Mouse (Mus musculus) B cell, adult 2 months (primary cell): ENCODE measurements at regions not wholly inside any gene's neighbourhood (a gene's known extent, or its start where the extent isn't known, plus 50 kb on each side); places are given as distances from the start of the nearest gene placed in this dataset.

Experiments used
- DNase-seq, 2 experiments: peaks; one replicate each; pipeline ENCODE4 v3.0.0; 2022

DNA sequence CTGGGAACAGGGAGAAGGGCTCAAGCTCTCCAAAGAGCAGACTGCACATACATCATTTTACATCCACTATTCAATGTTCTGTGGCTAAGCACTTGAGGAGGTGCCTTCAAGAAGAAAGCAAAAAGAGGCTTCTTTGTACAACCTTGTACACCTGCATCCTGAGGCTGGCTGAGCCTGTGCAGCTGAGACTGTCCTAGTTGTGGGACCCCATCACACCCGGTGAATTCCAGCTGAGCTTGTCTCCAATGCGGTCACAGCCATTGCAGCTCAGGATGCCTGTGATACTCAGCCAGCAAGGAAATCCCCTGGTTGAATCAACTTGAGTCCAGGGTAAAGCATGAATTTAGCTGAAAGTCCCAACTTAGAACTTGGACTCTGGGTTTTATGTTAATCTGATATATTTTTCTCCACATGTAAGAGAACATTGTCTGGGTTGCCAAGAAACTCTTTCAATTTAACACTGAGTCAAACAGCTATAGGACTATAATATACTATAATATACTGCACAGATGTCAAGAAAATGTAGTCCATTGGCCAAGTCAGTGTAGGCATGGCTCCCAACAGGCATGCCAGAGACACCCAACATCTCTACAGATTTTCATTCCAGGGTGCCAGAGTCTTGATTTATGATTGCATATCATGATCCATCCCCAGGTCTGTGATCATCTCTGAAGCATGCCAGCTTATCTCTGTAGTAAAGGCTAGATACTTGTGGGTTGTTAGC, 599.2 kb downstream of the Pard3 start:
- no peak for DNase-seq

- DNase-seq = no peak
Observed at GRCm38 (mm10) chr8:127666606-127667005, 602.9 kb downstream of the Pard3 start.

DNA sequence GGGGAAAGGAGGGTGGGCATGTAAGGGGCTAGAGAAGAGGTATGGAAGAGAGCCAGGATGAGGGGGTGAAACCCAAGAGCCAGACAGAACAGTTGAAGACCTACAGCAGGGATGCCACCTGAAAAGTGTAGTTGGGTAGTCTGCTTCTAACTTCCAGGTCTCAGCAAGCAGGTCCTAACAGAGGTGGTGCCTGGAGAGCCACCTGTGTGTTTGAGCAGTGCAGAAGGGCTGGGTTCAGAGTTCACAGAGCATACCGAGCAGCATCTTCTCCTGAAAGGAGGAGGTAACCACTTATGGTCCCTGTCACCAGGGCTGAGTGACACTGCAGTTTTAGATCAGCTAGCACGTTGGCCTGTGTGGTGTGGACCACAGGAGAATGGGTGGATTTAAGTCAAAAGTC, 605.3 kb downstream of the Pard3 start:
- no peak for DNase-seq

GRCm38 (mm10) chr8:127674063-127674462, 610.4 kb downstream of the Pard3 start:
- no peak for DNase-seq

DNA sequence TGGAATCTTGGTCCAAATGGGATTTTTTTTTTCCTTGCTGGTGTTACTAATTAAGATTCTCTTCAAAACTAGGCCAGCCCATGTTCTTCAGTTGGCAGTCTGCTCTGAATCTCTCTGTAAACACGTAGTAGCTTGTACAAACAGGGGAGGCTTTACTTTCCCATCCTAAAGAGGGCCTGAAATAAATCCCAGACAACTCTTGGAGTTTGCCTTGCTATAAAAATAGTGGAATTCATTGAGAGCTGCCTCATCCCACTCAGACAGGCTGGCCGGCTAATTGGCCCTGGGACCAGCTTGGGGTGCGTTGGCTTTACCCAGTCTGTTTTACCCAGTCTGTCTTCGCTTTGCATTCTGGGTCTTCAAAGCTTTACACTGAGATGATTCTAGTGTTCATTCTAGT, 611.7 kb downstream of the Pard3 start:
- no peak for DNase-seq

GRCm38 (mm10) chr8:127680205-127680604, 616.5 kb downstream of the Pard3 start:
- DNase-seq = no peak

- no peak for DNase-seq
Observed at GRCm38 (mm10) chr8:127684213-127684612, 620.5 kb downstream of the Pard3 start.

DNA sequence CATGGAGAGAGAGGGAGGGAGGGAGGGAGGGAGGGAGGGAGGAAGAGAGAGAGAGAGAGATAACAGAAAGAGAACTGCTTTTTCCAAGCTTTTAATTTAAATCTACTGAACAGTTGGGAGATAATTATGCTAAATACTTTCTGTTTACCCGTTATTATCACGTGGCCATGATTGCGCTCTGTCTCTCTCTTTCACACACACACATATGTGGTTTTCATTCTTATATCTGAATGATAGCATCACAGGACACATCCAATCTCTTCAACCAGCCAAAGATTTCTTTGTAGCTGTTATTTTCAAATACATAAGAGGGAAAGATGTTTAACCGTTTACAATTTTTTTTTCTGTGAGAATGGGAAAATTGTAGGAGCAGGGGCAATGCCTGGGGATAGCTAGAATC, 627.1 kb downstream of the Pard3 start:
- DNase-seq = no peak

DNA sequence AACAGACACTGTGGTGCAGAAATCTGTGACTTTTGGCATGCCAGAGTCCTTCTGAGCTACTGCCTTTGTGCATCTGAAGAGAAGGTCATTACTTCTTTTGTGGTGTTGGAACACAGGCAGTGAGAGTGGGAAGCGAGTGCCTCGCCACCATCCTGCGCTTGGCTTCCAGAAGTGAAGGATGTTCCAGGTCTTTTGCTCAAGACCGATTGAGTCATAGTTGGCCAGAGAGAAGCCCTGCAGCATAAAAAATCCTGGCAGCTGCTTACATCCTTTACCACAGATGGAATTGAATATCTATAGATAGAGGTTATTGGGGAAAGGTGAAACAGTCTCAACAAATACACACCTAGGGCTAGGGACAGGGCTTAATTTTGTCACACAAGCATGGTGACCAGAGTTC, 634.7 kb downstream of the Pard3 start:
- no peak for DNase-seq

GRCm38 (mm10) chr8:127704406-127704805, 640.7 kb downstream of the Pard3 start:
- DNase-seq = no peak

DNA sequence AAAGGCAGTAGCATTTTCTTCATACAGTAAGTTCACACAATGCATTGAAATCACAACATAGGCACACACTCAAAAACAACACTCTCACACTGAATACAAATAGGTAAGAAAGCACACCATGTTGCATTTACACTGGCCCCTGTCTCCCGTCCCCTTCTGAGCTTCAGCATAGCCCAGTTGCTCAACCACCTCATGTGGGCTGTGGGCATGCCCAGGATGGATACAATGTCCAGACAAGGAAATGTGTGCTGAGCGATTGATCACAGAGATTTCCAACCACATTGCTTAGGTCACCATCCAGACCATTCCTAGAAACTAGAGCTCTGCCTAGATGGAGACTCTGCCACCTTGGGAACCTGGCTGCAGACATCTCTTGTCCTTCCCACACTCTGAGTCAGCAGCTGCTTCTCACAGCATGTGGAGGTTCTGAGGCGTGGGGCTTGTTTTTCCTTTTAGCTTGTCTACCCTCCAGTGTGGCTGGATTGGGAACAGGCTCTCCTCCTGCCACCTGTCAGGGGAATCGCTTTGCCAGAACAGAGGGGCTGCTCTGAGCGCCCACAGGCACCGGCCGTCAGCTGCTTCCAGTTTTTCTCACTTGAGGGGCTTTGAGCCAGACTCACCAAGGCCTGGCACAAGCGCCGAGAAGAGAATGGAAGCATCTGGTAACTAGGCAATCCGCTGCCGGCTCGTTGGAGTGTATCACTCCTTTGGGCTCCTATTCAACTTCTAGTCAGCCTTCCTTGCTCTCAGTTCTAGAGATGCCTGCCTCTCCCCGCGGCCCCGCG, 642.5 kb downstream of the Pard3 start:
- no peak for DNase-seq

GRCm38 (mm10) chr8:127709439-127709838, 645.7 kb downstream of the Pard3 start:
- no peak for DNase-seq

DNA sequence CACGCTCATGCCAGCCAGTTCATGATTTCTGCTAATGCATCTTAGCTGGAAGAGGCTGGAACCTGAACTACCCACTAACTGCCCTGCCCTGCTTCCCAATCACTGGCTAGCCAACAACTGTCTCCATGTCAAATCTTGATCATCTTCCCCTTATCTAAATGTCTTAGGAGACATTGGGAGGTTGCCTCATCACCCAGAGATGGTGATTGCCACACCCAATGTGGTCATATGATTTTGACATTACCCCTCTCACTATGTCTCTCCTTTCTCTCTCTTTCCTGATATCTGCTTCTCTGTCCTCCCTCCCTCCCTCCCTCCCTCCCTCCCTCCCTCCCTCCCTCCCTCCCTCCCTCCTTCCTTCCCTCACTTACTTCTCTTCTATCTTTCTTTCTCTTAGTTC, 643.3 kb upstream of the Nrp1 start:
- no peak for DNase-seq

DNA sequence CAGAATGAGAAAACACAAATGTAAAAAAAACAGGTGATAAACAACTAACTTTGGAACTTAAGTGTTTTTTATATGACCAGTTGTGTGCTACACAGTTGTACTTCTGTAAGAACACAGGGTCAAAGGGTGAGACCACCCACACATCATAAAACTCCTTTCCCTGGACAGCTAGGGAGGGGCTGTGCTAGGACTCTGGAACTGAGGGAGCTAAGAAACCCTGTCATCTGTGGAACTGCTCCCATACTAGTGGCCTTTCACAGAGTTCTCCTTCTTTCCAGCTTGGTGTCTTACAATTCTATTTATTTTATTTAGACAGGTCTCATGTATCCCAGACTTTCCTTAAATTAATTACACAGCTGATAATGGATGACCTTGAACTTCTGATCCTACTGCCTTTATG, 640.4 kb upstream of the Nrp1 start:
- DNase-seq = no peak

- DNase-seq = no peak
Observed at GRCm38 (mm10) chr8:127719881-127720280, 638.5 kb upstream of the Nrp1 start.

DNA sequence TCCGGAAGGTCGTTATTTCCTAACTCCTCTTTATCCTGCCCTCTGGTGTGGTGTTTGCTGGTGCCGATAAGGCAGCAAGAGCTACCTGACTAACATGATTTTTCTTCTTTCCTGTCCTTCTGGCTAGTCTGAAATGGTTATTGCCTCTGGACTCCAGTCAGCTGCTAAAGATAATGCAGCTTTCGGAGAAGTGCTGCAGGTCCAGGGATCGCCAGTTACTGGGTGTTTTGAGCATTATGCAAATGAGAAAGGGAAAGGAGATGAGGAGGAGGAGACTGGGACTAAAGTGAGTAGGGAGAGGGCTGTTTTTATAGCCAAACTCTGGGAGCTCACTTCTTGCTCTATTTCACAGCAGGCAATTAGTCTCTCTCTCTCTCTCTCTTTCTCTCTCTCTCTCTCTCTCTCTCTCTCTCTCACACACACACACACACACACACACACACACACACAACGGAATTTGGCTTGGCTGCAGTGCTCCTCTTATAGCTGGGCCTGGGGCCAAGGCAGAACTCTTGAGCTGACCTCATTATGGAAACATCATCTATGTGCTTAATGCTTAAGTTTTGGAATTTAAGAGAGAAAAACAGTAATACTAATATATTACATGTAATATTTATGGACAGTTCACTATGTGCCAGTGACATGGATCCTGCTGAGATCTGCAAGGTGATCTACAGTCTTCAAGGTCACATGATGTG, 637.7 kb upstream of the Nrp1 start:
- DNase-seq = no peak

GRCm38 (mm10) chr8:127721624-127722023, 636.8 kb upstream of the Nrp1 start:
- no peak for DNase-seq

GRCm38 (mm10) chr8:127734059-127734458, 624.3 kb upstream of the Nrp1 start:
- no peak for DNase-seq

- no peak for DNase-seq
Observed at GRCm38 (mm10) chr8:127742236-127742635, 616.2 kb upstream of the Nrp1 start.

DNA sequence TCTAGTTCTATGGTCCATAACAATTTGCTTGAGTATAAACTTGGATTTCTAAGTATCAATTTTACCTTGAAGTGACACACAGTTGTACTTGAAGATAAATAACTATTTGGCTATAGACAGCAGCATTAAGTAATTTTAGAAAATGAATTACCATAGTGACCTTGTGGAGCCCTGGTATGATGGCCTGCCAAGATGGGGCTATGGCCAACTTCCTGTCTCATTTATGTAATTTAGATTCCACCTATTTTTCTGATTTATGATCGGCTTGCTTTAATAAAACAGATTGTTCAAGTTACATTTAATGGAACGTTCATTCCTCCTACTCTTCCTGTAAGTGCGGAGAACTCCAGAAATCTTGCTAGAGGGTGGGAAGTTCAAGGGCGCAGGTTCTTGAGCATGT, 613.2 kb upstream of the Nrp1 start:
- no peak for DNase-seq

DNA sequence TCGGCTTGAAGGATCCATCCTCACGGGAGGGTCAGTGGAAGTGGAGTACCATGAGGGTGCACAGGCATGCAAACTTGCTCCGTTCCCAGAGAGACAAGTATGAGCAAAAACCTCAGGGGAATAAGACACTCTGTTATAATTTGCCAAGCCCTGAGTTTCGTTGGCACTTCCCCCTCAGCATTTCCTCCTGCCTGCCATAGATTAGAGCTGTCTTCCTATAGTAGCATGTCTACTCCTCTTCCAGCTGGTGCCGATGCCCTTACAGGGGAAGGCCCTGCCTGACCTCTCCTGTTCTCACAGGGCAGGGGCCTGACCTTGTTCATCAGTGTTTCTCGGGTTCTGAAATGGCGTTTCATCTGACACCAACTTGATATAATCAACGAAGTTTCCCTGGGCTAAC, 611.9 kb upstream of the Nrp1 start:
- DNase-seq = no peak

GRCm38 (mm10) chr8:127752871-127753270, 605.5 kb upstream of the Nrp1 start:
- no peak for DNase-seq

DNA sequence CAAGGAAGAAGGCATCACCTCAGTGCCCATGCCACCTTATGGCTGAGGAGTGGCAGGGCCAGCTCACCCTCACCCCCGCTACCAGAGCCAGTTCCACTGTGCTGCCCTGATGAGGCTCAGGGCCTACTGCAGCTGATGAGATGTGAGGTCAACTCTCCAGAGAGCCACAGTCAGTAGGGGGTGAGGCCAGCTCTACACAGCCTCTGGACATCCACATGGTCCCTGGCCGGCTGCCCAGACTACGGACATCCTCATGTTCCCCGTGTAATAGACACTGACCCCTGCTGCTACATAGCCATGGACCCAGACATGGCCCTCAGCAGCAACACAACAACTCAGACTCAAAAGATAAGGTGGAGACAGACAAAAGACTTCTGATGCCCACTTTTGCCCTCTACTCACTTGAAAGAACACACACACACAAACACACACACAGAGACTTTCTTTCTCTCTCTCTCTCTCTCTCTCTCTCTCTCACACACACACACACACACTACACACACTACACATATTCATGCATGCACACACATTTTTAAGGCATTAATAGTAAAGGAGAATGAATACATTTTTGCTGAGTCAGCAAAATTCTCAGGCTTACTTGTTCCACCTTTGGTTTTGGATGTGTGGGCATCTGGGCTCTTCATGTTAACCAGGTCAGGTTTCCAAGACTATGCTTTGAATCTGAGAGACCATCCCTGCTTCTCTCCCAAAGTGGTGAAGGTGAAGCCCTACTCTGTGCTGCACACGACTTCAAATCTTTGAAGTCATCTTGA, 604.4 kb upstream of the Nrp1 start:
- no peak for DNase-seq
